Mouse (Mus musculus) forebrain, embryonic 13.5 days (tissue): ENCODE data around the gene C1s1. TPM values are rescaled to one million over a fixed set of nuclear protein-coding genes. Genes with fewer than 3 reads are reported as not detected.
"Not testable (repeated sequence)": the region's sequence is repeated elsewhere in the genome, so short reads cannot be mapped to it uniquely, and the experiment has no call there.

Experiments
- ATAC-seq: fragments of 200-750 bp; cut with Nextera tagmentation; 2 replicates; pipeline ENCODE4 v1.8.0; 2017
- H3K27ac ChIP-seq: fragments of 300-500 bp; sonication (generic); 2 replicates; pipeline ENCODE4 v1.5.1; 2015; ENCODE audit warnings: inconsistent platforms, mild to moderate bottlenecking, moderate library complexity
- H3K27me3 ChIP-seq: fragments of 300-500 bp; sonication (generic); 2 replicates; pipeline ENCODE4 v1.6.1; 2015; ENCODE audit warnings: mild to moderate bottlenecking, inconsistent platforms
- H3K36me3 ChIP-seq: fragments of 300-500 bp; sonication (generic); 2 replicates; pipeline ENCODE4 v1.6.1; 2015; ENCODE audit warnings: mild to moderate bottlenecking, inconsistent platforms; ENCODE audit not compliant: poor library complexity, severe bottlenecking
- H3K4me1 ChIP-seq: fragments of 300-500 bp; sonication (generic); 2 replicates; pipeline ENCODE4 v1.6.1; 2015; ENCODE audit warnings: inconsistent platforms
- H3K4me2 ChIP-seq: fragments of 300-500 bp; sonication (generic); 2 replicates; pipeline ENCODE4 v1.6.1; 2015; ENCODE audit warnings: inconsistent platforms, mild to moderate bottlenecking, moderate library complexity
- H3K4me3 ChIP-seq: fragments of 300-500 bp; sonication (generic); 2 replicates; pipeline ENCODE4 v1.5.1; 2015; ENCODE audit warnings: mild to moderate bottlenecking, inconsistent platforms
- H3K9ac ChIP-seq: fragments of 300-500 bp; sonication (generic); 2 replicates; pipeline ENCODE4 v1.6.1; 2015; ENCODE audit warnings: mild to moderate bottlenecking, inconsistent platforms
- H3K9me3 ChIP-seq: fragments of 300-500 bp; sonication (generic); replicated peaks from 2 replicates; pipeline ENCODE4 v1.6.1; 2016; ENCODE audit warnings: inconsistent platforms
- WGBS: fragments of 180-500 bp; shearing (Covaris S2); methylation state at CpG from one replicate; pipeline ENCODE4 v1.1.7; 2015; 5-methylcytosine and 5-hydroxymethylcytosine counted together
- polyA plus RNA-seq: library from polyadenylated mRNA; unstranded; fragments of >200 nt; fragmentation: Nextera tagmentation; extraction: Ambion mirVana; gene quantifications from 2 replicates; pipeline ENCODE4 v1.2.1, GENCODE M21; 2015

The C1s1 gene
- polyA plus RNA-seq = 0.14 and 0.40 TPM in 2 replicates

GRCm38 (mm10) chr6:124542284-124542683 is at the start of gene C1s1:
C1s1 (minus strand) TSS chr6:124542359.
- H3K27me3 ChIP-seq, H3K4me2 ChIP-seq, H3K36me3 ChIP-seq, ATAC-seq, H3K9ac ChIP-seq, H3K9me3 ChIP-seq, H3K4me3 ChIP-seq, H3K27ac ChIP-seq, H3K4me1 ChIP-seq: not testable (repeated sequence)
- 0% methylated on average over 1 of the region's 1 CpGs for WGBS

- H3K4me2 ChIP-seq = no peak overlapping the region
- H3K36me3 ChIP-seq = no peaks in the 10 kb centered on the region
- H3K4me1 ChIP-seq = no peaks in the 10 kb centered on the region
- no peaks in the 10 kb centered on the region for H3K9me3 ChIP-seq
- H3K27ac ChIP-seq = no peak overlapping the region
- H3K4me3 ChIP-seq = no peak overlapping the region
- no peaks in the 10 kb centered on the region for H3K27me3 ChIP-seq
- no peak for ATAC-seq
- no peak overlapping the region for H3K9ac ChIP-seq
Measured at GRCm38 (mm10) chr6:124588771-124589170, 46.6 kb upstream of the C1s1 start.

- Histone ChIP-seq H3K9me3 (no peaks in the 10 kb centered on the region), H3K4me1 (no peaks in the 10 kb centered on the region), H3K36me3 (no peaks in the 10 kb centered on the region), H3K27ac (no peak overlapping the region), H3K27me3 (no peaks in the 10 kb centered on the region), H3K9ac (no peak overlapping the region), H3K4me2 (no peak overlapping the region), H3K4me3 (no peak overlapping the region)
- no peak for ATAC-seq
- 71% methylated on average over 4 of the region's 4 CpGs for WGBS
Measured at GRCm38 (mm10) chr6:124586266-124586665, 44.1 kb upstream of the C1s1 start.

- Histone ChIP-seq H3K27ac (no peak overlapping the region), H3K9me3 (no peaks in the 10 kb centered on the region), H3K27me3 (no peaks in the 10 kb centered on the region), H3K36me3 (no peaks in the 10 kb centered on the region), H3K4me3 (no peak overlapping the region), H3K9ac (no peak overlapping the region), H3K4me1 (no peaks in the 10 kb centered on the region), H3K4me2 (no peak overlapping the region)
- no peak for ATAC-seq
- 80% methylated on average over 3 of the region's 3 CpGs for WGBS
Measured at GRCm38 (mm10) chr6:124585761-124586160, 43.6 kb upstream of the C1s1 start.

- no peak overlapping the region for H3K27ac ChIP-seq
- H3K9me3 ChIP-seq = no peaks in the 10 kb centered on the region
- WGBS = 86% methylated on average over 3 of the region's 3 CpGs
- no peaks in the 10 kb centered on the region for H3K27me3 ChIP-seq
- H3K4me3 ChIP-seq = no peak overlapping the region
- no peak for ATAC-seq
- no peak overlapping the region for H3K4me2 ChIP-seq
- no peak overlapping the region for H3K9ac ChIP-seq
- no peaks in the 10 kb centered on the region for H3K36me3 ChIP-seq
- H3K4me1 ChIP-seq = no peaks in the 10 kb centered on the region
Measured at GRCm38 (mm10) chr6:124584935-124585334, 42.8 kb upstream of the C1s1 start.

GRCm38 (mm10) chr6:124582231-124582630 is 40.1 kb upstream of the C1s1 start:
- no peaks in the 10 kb centered on the region for H3K4me1 ChIP-seq
- no peak for ATAC-seq
- H3K4me2 ChIP-seq = no peak overlapping the region
- 85% methylated on average over 1 of the region's 1 CpGs for WGBS
- H3K36me3 ChIP-seq = no peaks in the 10 kb centered on the region
- H3K9ac ChIP-seq = no peak overlapping the region
- H3K4me3 ChIP-seq = no peak overlapping the region
- no peak overlapping the region for H3K27ac ChIP-seq
- H3K9me3 ChIP-seq = no peaks in the 10 kb centered on the region
- H3K27me3 ChIP-seq = no peaks in the 10 kb centered on the region

GRCm38 (mm10) chr6:124580155-124580554 is 38.0 kb upstream of the C1s1 start:
- H3K27me3 ChIP-seq, H3K4me1 ChIP-seq, H3K4me2 ChIP-seq, H3K9ac ChIP-seq, H3K27ac ChIP-seq, H3K4me3 ChIP-seq, H3K36me3 ChIP-seq, ATAC-seq, H3K9me3 ChIP-seq: not testable (repeated sequence)
- WGBS = 89% methylated on average over 6 of the region's 7 CpGs

GRCm38 (mm10) chr6:124575155-124575678 is 33.1 kb upstream of the C1s1 start:
- not testable (repeated sequence) for ATAC-seq, H3K4me3 ChIP-seq, H3K9me3 ChIP-seq, H3K9ac ChIP-seq, H3K27ac ChIP-seq, H3K4me1 ChIP-seq, H3K27me3 ChIP-seq, H3K36me3 ChIP-seq, H3K4me2 ChIP-seq
- 92% methylated on average over 3 of the region's 3 CpGs for WGBS

- Histone ChIP-seq H3K27ac (no peak within 1 kb of the TSS), H3K27me3 (no peaks in the 10 kb centered on the region), H3K4me1 (no peaks in the 10 kb centered on the region), H3K9me3 (no peaks in the 10 kb centered on the region), H3K9ac (no peak within 1 kb of the TSS), H3K36me3 (no peaks in the 10 kb centered on the region), H3K4me3 (no peak within 1 kb of the TSS), H3K4me2 (no peak within 1 kb of the TSS)
- WGBS = 2% methylated on average over 8 of the region's 8 CpGs
- no peak for ATAC-seq
Measured at GRCm38 (mm10) chr6:124570026-124570425, 27.9 kb upstream of the C1s1 start, which contains the start of gene C1rb. C1rb (plus strand) TSS chr6:124570294.

GRCm38 (mm10) chr6:124561611-124562010 is 19.5 kb upstream of the C1s1 start:
- not testable (repeated sequence) for ATAC-seq, H3K4me3 ChIP-seq, H3K27ac ChIP-seq, H3K36me3 ChIP-seq, H3K4me2 ChIP-seq, H3K9me3 ChIP-seq, H3K9ac ChIP-seq, H3K27me3 ChIP-seq, H3K4me1 ChIP-seq
- WGBS = 95% methylated on average over 2 of the region's 2 CpGs

- not testable (repeated sequence) for H3K36me3 ChIP-seq, ATAC-seq, H3K27me3 ChIP-seq, H3K9me3 ChIP-seq, H3K4me2 ChIP-seq, H3K9ac ChIP-seq, H3K4me1 ChIP-seq, H3K27ac ChIP-seq, H3K4me3 ChIP-seq
- whole genome bisulfite sequencing = 89% methylated on average over 4 of the region's 4 CpGs
Measured at GRCm38 (mm10) chr6:124561156-124561555, 19.0 kb upstream of the C1s1 start.

GRCm38 (mm10) chr6:124555956-124556355 is 13.8 kb upstream of the C1s1 start:
- 71% methylated on average over 2 of the region's 2 CpGs for WGBS
- not testable (repeated sequence) for H3K4me1 ChIP-seq, H3K36me3 ChIP-seq

GRCm38 (mm10) chr6:124552766-124553165 is 10.6 kb upstream of the C1s1 start:
- Histone ChIP-seq H3K4me1 (no peaks in the 10 kb centered on the region), H3K36me3 (no peaks in the 10 kb centered on the region), H3K9ac (no peak overlapping the region), H3K27me3 (no peaks in the 10 kb centered on the region), H3K4me3 (no peak overlapping the region), H3K4me2 (no peak overlapping the region), H3K27ac (no peak overlapping the region), H3K9me3 (peaks cover 13% of the 10 kb centered on the region)
- ATAC-seq = no peak
- 77% methylated on average over 22 of the region's 22 CpGs for WGBS

More at GRCm38 (mm10) chr6:124555956-124556355, 13.8 kb upstream of the C1s1 start:
- H3K9ac ChIP-seq, H3K9me3 ChIP-seq, H3K27me3 ChIP-seq, ATAC-seq, H3K27ac ChIP-seq, H3K4me3 ChIP-seq, H3K4me2 ChIP-seq: not testable (repeated sequence)
